Mouse (Mus musculus) MEL (cell line): ENCODE measurements around the gene Iqch. TPM values are rescaled to one million over a fixed set of nuclear protein-coding genes. Genes with fewer than 3 reads are reported as not detected.

Experiments used
- DNase-seq: peaks from one replicate; pipeline ENCODE4 v3.0.0; 2011; ENCODE audit warnings: low read depth, low spot score
- H3K27ac ChIP-seq: 2 replicates; pipeline ENCODE4 v1.5.1; 2012; ENCODE audit warnings: low read depth, mild to moderate bottlenecking, control low read depth, low read length, moderate library complexity; ENCODE audit not compliant: control insufficient read depth
- H3K27me3 ChIP-seq, 2 experiments: fragments of 150-350 bp in 1 of 2; sonication (generic) in 1 of 2; 2 replicates each; pipeline ENCODE4 v1.6.1; 2012; ENCODE audit warnings: low read length in 2 of 2, mild to moderate bottlenecking in 2 of 2, improper control_type of control experiment in 1 of 2, moderate library complexity in 1 of 2; ENCODE audit not compliant: insufficient read depth in 2 of 2, control insufficient read depth in 1 of 2
- H3K36me3 ChIP-seq, 2 experiments: 2 replicates each; pipeline ENCODE4 v1.6.1; 2012 to 2014; ENCODE audit warnings: low read length in 2 of 2, improper control_type of control experiment in 1 of 2, inconsistent platforms in 1 of 2, mild to moderate bottlenecking in 1 of 2; ENCODE audit not compliant: insufficient read depth in 2 of 2, control insufficient read depth in 1 of 2
- H3K4me1 ChIP-seq, 2 experiments: fragments of 150-350 bp in 1 of 2; sonication (generic) in 1 of 2; 2 replicates each; pipeline ENCODE4 v1.6.1; 2012; ENCODE audit warnings: low read length in 2 of 2, improper control_type of control experiment in 1 of 2, mild to moderate bottlenecking in 1 of 2; ENCODE audit not compliant: insufficient read depth in 2 of 2, control insufficient read depth in 1 of 2
- H3K4me3 ChIP-seq, 2 experiments: fragments of 150-350 bp in 1 of 2; sonication (generic) in 1 of 2; 2 replicates each; pipeline ENCODE4 v1.5.1; 2012; ENCODE audit warnings: low read depth in 2 of 2, low read length in 2 of 2, mild to moderate bottlenecking in 2 of 2, moderate library complexity in 2 of 2, control low read depth in 1 of 2, improper control_type of control experiment in 1 of 2; ENCODE audit not compliant: control insufficient read depth in 1 of 2, insufficient read depth in 1 of 2
- H3K79me2 ChIP-seq: 2 replicates; pipeline ENCODE4 v1.6.1; 2012; ENCODE audit warnings: mild to moderate bottlenecking, low read length, moderate library complexity; ENCODE audit not compliant: control insufficient read depth, poor library complexity, insufficient read depth
- H3K9ac ChIP-seq: 2 replicates; pipeline ENCODE4 v1.6.1; 2012; ENCODE audit warnings: low read depth, mild to moderate bottlenecking, control low read depth, low read length, moderate library complexity; ENCODE audit not compliant: control insufficient read depth, poor library complexity, severe bottlenecking
- H3K9me3 ChIP-seq: fragments of 150-350 bp; sonication (generic); replicated peaks from 2 replicates; pipeline ENCODE4 v1.6.1; 2012; ENCODE audit warnings: mild to moderate bottlenecking, low read length, improper control_type of control experiment, moderate library complexity; ENCODE audit not compliant: insufficient read depth
- BHLHE40 ChIP-seq: IDR thresholded peaks from 2 replicates; pipeline ENCODE4 v1.6.1; 2012; ENCODE audit warnings: low read depth, mild to moderate bottlenecking, inconsistent platforms, low read length, improper control_type of control experiment, borderline replicate concordance
- CTCF ChIP-seq, 3 experiments: IDR thresholded peaks in 2 of 3; conservative IDR thresholded peaks in 1 of 3; 2 replicates each; pipeline ENCODE4 v1.5.1; 2011 to 2012; ENCODE audit warnings: low read length in 3 of 3, low read depth in 2 of 3, mild to moderate bottlenecking in 2 of 3, improper control_type of control experiment in 1 of 3, inconsistent platforms in 1 of 3, mixed read lengths in 1 of 3, moderate library complexity in 1 of 3; ENCODE audit not compliant: control insufficient read depth in 1 of 3, insufficient read depth in 1 of 3, poor library complexity in 1 of 3, severe bottlenecking in 1 of 3
- E2F4 ChIP-seq: IDR thresholded peaks from 2 replicates; pipeline ENCODE4 v1.6.1; 2011; ENCODE audit warnings: low read depth, low read length, improper control_type of control experiment, borderline replicate concordance
- GABPA ChIP-seq: IDR thresholded peaks from 2 replicates; pipeline ENCODE4 v1.6.1; 2012; ENCODE audit warnings: low read depth, mild to moderate bottlenecking, inconsistent platforms, low read length, improper control_type of control experiment, moderate library complexity
- HCFC1 ChIP-seq: IDR thresholded peaks from 2 replicates; pipeline ENCODE4 v1.6.1; 2012; ENCODE audit warnings: low read depth, mild to moderate bottlenecking, inconsistent platforms, low read length, improper control_type of control experiment, moderate library complexity
- MAFK ChIP-seq: IDR thresholded peaks from 2 replicates; pipeline ENCODE4 v1.6.1; 2011; ENCODE audit warnings: low read depth, mild to moderate bottlenecking, low read length, improper control_type of control experiment, borderline replicate concordance
- MEF2A ChIP-seq: IDR thresholded peaks from 2 replicates; pipeline ENCODE4 v1.6.1; 2014; ENCODE audit warnings: low read depth, mild to moderate bottlenecking, inconsistent platforms, low read length, improper control_type of control experiment; ENCODE audit not compliant: poor library complexity, insufficient replicate concordance, severe bottlenecking; ENCODE audit errors: extremely low read depth
- MXI1 ChIP-seq: IDR thresholded peaks from 2 replicates; pipeline ENCODE4 v1.6.1; 2011; ENCODE audit warnings: mild to moderate bottlenecking, low read depth, low read length, improper control_type of control experiment
- MYB ChIP-seq: IDR thresholded peaks from 2 replicates; pipeline ENCODE4 v1.6.1; 2011; ENCODE audit warnings: mild to moderate bottlenecking, low read depth, low read length, improper control_type of control experiment
- NRF1 ChIP-seq: IDR thresholded peaks from 2 replicates; pipeline ENCODE4 v1.6.1; 2014; ENCODE audit warnings: low read depth, mild to moderate bottlenecking, inconsistent platforms, low read length, improper control_type of control experiment, moderate library complexity; ENCODE audit not compliant: poor library complexity, insufficient read depth, severe bottlenecking
- POLR2A ChIP-seq, 2 experiments: IDR thresholded peaks; 2 replicates each; pipeline ENCODE4 v1.6.1; 2011 to 2012; ENCODE audit warnings: low read length in 2 of 2, mild to moderate bottlenecking in 2 of 2, control low read depth in 1 of 2, improper control_type of control experiment in 1 of 2, low read depth in 1 of 2, moderate library complexity in 1 of 2; ENCODE audit not compliant: control insufficient read depth in 1 of 2, insufficient read depth in 1 of 2, poor library complexity in 1 of 2
- POLR2AphosphoS5 ChIP-seq: IDR thresholded peaks from 2 replicates; pipeline ENCODE4 v1.6.1; 2012; ENCODE audit warnings: low read depth, borderline replicate concordance, mild to moderate bottlenecking, inconsistent platforms, low read length, moderate library complexity, mixed read lengths
- RAD21 ChIP-seq: IDR thresholded peaks from 2 replicates; pipeline ENCODE4 v1.6.1; 2011; ENCODE audit warnings: mild to moderate bottlenecking, low read depth, low read length, improper control_type of control experiment
- SMC3 ChIP-seq: IDR thresholded peaks from 2 replicates; pipeline ENCODE4 v1.6.1; 2011; ENCODE audit warnings: low read depth, low read length, improper control_type of control experiment
- TAL1 ChIP-seq: IDR thresholded peaks from 2 replicates; pipeline ENCODE4 v1.6.1; 2012; ENCODE audit warnings: mild to moderate bottlenecking, inconsistent platforms, low read length, moderate library complexity, mixed read lengths
- TCF12 ChIP-seq: IDR thresholded peaks from 2 replicates; pipeline ENCODE4 v1.6.1; 2014; ENCODE audit warnings: low read depth, mild to moderate bottlenecking, inconsistent platforms, low read length, improper control_type of control experiment, moderate library complexity
- USF1 ChIP-seq: IDR thresholded peaks from 2 replicates; pipeline ENCODE4 v1.6.1; 2014; ENCODE audit warnings: low read depth, mild to moderate bottlenecking, inconsistent platforms, low read length, improper control_type of control experiment, moderate library complexity
- ZC3H11A ChIP-seq: IDR thresholded peaks from 2 replicates; pipeline ENCODE4 v1.6.1; 2012; ENCODE audit warnings: low read depth, mild to moderate bottlenecking, inconsistent platforms, low read length, improper control_type of control experiment
- ZKSCAN1 ChIP-seq: IDR thresholded peaks from 2 replicates; pipeline ENCODE4 v1.6.1; 2012; ENCODE audit warnings: low read depth, mild to moderate bottlenecking, inconsistent platforms, low read length, improper control_type of control experiment, moderate library complexity
- ZMIZ1 ChIP-seq: IDR thresholded peaks from 2 replicates; pipeline ENCODE4 v1.6.1; 2012; ENCODE audit warnings: low read depth, mild to moderate bottlenecking, inconsistent platforms, low read length, improper control_type of control experiment, moderate library complexity
- polyA plus RNA-seq, 2 experiments: library from polyadenylated mRNA; stranded (reverse) in 1 of 2; unstranded in 1 of 2; fragments of >175 nt in 1 of 2; fragments of >200 nt in 1 of 2; gene quantifications; 2 replicates each; pipeline versions ENCODE4 v1.2.1 to v1.2.4; 2012; ENCODE audit warnings: low replicate concordance in 2 of 2, low read depth in 1 of 2; ENCODE audit not compliant: insufficient read length in 2 of 2, insufficient read depth in 1 of 2, missing spikeins in 1 of 2
- total RNA-seq: library from RNA; depleted of rRNA; stranded (reverse); fragments of 300-350 nt; gene quantifications from 2 replicates; pipeline ENCODE4 v1.2.3, GENCODE M21; 2012

Gene Iqch
- total and polyA plus RNA-seq, 3 experiments = not detected

DNA sequence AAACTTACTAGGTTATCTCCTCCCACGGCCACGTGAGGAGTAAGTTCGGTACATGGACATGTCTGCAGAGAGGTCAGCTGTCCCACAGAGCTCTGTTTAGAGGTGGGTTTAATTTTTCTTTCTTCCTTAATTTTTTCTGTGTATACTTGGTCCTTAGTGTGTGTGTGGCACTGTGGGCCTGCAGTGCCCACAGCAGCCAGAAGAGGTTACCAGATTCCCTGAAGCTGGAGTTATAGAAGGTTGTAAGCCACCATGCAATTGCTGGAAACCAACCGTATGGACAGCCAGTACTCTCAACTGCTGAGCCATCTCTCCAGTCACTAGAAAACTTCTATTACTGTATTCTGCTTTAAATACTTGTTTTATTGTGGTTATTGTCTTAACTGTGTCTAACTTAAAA lies 29.8 kb upstream of the Iqch start:
- no peak overlapping the region for H3K27ac ChIP-seq
- no peaks in the 10 kb centered on the region for H3K27me3 ChIP-seq
- no peak overlapping the region for H3K4me3 ChIP-seq
- no peak for DNase-seq
- peaks cover 0 to 5% of the 10 kb centered on the region in 2 experiments; a peak in 2 of 4 replicates for H3K36me3 ChIP-seq
- TF ChIP-seq SMC3 (peak; percentile 23; the same call in 1 of the 2 replicates), HCFC1 (no peak), ZKSCAN1 (no peak), CTCF (IDR thresholded peaks at IDR 0.05 in 2 of 3, conservative IDR thresholded peaks at IDR 0.05 in 1 of 3; ENCODE audit: control insufficient read depth in 1 of 3, insufficient read depth in 1 of 3, low read depth in 2 of 3, low read length in 3 of 3, poor library complexity in 1 of 3, severe bottlenecking in 1 of 3) (peak in 1 of 3 experiments; percentile 7; a peak in 1 of 6 replicates), MAFK (no peak)
- no peak overlapping the region for H3K9ac ChIP-seq
- no peaks in the 10 kb centered on the region for H3K4me1 ChIP-seq
- no peaks in the 10 kb centered on the region for H3K79me2 ChIP-seq
- no peaks in the 10 kb centered on the region for H3K9me3 ChIP-seq

DNA sequence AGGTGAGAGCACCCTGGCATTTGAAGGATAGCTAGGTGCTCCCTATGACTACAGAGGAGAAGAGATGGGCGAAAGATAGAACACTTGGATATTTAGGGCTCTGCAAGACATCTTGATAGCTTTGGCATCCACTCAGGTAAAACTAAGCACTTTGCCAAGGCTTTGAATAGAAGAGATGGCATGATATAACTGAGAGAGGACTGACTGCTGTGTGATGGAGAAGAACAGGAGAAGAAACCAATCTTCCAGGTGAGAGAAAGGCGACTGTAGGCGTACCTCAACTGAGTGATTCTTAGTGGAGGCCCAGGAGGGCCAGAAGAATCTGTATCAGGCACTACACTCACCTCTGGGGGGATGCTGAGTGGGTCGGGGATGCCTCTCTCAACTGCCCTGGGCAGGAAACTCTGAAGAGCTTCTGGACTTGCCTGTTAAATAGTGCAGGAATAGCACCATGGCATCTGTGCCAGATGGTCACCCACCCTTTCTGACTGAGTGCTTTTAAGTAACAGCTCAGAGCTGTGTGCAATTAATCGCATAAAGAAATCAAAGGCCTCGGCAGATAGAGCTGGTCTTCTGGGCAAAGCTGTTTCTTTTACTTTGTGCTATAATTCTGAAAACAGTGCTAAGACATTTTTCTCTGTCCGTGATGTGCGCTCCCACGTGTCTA lies 22.9 kb upstream of the Iqch start:
- Histone ChIP-seq H3K79me2 (no peaks in the 10 kb centered on the region), H3K9me3 (no peaks in the 10 kb centered on the region), H3K4me3 (no peak overlapping the region), H3K9ac (no peak overlapping the region), H3K27ac (no peak overlapping the region), H3K4me1 (no peaks in the 10 kb centered on the region), H3K36me3 (peaks cover 0 to 5% of the 10 kb centered on the region in 2 experiments; a peak in 2 of 4 replicates), H3K27me3 (no peaks in the 10 kb centered on the region)
- no peak for DNase-seq
- TF ChIP-seq MYB (no peak), TAL1 (no peak), MEF2A (no peak), BHLHE40 (no peak), CTCF (IDR thresholded peaks at IDR 0.05 in 2 of 3, conservative IDR thresholded peaks at IDR 0.05 in 1 of 3; ENCODE audit: control insufficient read depth in 1 of 3, insufficient read depth in 1 of 3, low read depth in 2 of 3, low read length in 3 of 3, poor library complexity in 1 of 3, severe bottlenecking in 1 of 3) (no peak), GABPA (no peak), E2F4 (no peak), USF1 (no peak), ZMIZ1 (no peak), RAD21 (no peak), ZC3H11A (no peak), TCF12 (no peak), MXI1 (no peak), POLR2A (IDR thresholded peaks at IDR 0.05; ENCODE audit: control insufficient read depth in 1 of 2, insufficient read depth in 1 of 2, low read depth in 1 of 2, low read length in 2 of 2, poor library complexity in 1 of 2) (no peak), POLR2AphosphoS5 (no peak), NRF1 (no peak)
